Mouse (Mus musculus) cerebellum, postnatal 36 days (tissue): Measurements from ENCODE around the gene Celf2.

Source experiments
- DNase-seq, 2 experiments: peaks; one replicate each; pipeline ENCODE4 v3.0.0; 2021 to 2022; ENCODE audit warnings: mixed read lengths in 2 of 2

Gene Celf2

GRCm38 (mm10) chr2:7259616-7260015, 249.7 kb downstream of the Celf2 start:
- DNase-seq, result no peak

GRCm38 (mm10) chr2:7256023-7256422, 253.3 kb downstream of the Celf2 start:
- no peak for DNase-seq

GRCm38 (mm10) chr2:7255386-7255785, 254.0 kb downstream of the Celf2 start:
- no peak for DNase-seq

- DNase-seq, result no peak
These were observed 259.0 kb downstream of the Celf2 start for GRCm38 (mm10) chr2:7250314-7250713.

- no peak for DNase-seq
These were observed 260.4 kb downstream of the Celf2 start for GRCm38 (mm10) chr2:7249002-7249401.

- DNase-seq, result no peak
These were observed 263.2 kb downstream of the Celf2 start for GRCm38 (mm10) chr2:7245958-7246774.

- no peak for DNase-seq
These were observed 267.2 kb downstream of the Celf2 start for GRCm38 (mm10) chr2:7242139-7242538.

GRCm38 (mm10) chr2:7241523-7241941, 267.8 kb downstream of the Celf2 start:
- no peak for DNase-seq

- DNase-seq, result no peak
These were observed 272.1 kb downstream of the Celf2 start for GRCm38 (mm10) chr2:7237283-7237682.

GRCm38 (mm10) chr2:7236452-7236851, 272.9 kb downstream of the Celf2 start:
- no peak for DNase-seq

- no peak for DNase-seq
These were observed 274.2 kb downstream of the Celf2 start for GRCm38 (mm10) chr2:7235059-7235741.

GRCm38 (mm10) chr2:7234587-7234986, 274.8 kb downstream of the Celf2 start:
- DNase-seq, result no peak

GRCm38 (mm10) chr2:7233411-7233810, 276.0 kb downstream of the Celf2 start:
- no peak for DNase-seq

GRCm38 (mm10) chr2:7226785-7227184, 282.6 kb downstream of the Celf2 start:
- DNase-seq, result no peak

GRCm38 (mm10) chr2:7224346-7225071, 284.9 kb downstream of the Celf2 start:
- DNase-seq, result no peak

- DNase-seq, result no peak
These were observed 285.8 kb downstream of the Celf2 start for GRCm38 (mm10) chr2:7223538-7223937.

GRCm38 (mm10) chr2:7222886-7223285, 286.5 kb downstream of the Celf2 start:
- no peak for DNase-seq

GRCm38 (mm10) chr2:7221856-7222255, 287.5 kb downstream of the Celf2 start:
- no peak for DNase-seq

GRCm38 (mm10) chr2:7218101-7218500, 291.3 kb downstream of the Celf2 start:
- no peak for DNase-seq

- no peak for DNase-seq
These were observed 301.5 kb downstream of the Celf2 start for GRCm38 (mm10) chr2:7207691-7208504.

GRCm38 (mm10) chr2:7193413-7193812, 315.9 kb downstream of the Celf2 start:
- no peak for DNase-seq

- no peak for DNase-seq
These were observed 330.2 kb downstream of the Celf2 start for GRCm38 (mm10) chr2:7179186-7179585.
